Mouse (Mus musculus) cerebellum, adult 11-12 months (tissue): Measurements from ENCODE around the gene Sobp.

Source experiments
- DNase-seq: peaks from one replicate; pipeline ENCODE4 v3.0.0; 2022

Gene Sobp

GRCm38 (mm10) chr10:43083288-43084086 is 90.8 kb downstream of the Sobp start:
- DNase-seq, result no peak

- DNase-seq, result no peak
Measured at GRCm38 (mm10) chr10:43081316-43081715, 93.0 kb downstream of the Sobp start.

- DNase-seq, result no peak
Measured at GRCm38 (mm10) chr10:43075535-43076152, 98.7 kb downstream of the Sobp start.

GRCm38 (mm10) chr10:43073281-43073680 is 101.0 kb downstream of the Sobp start:
- DNase-seq, result no peak

GRCm38 (mm10) chr10:43070893-43071292 is 103.4 kb downstream of the Sobp start:
- DNase-seq, result no peak

GRCm38 (mm10) chr10:43065331-43065730 is 109.0 kb downstream of the Sobp start:
- DNase-seq, result peak; percentile 41

GRCm38 (mm10) chr10:43061519-43062105 is 112.7 kb downstream of the Sobp start:
- no peak for DNase-seq

GRCm38 (mm10) chr10:43055405-43055804 is 118.9 kb downstream of the Sobp start:
- no peak for DNase-seq

GRCm38 (mm10) chr10:43054776-43055175 is 119.6 kb downstream of the Sobp start:
- no peak for DNase-seq

- DNase-seq, result no peak
Measured at GRCm38 (mm10) chr10:43053861-43054560, 120.3 kb downstream of the Sobp start.

GRCm38 (mm10) chr10:43052462-43052861 is 121.9 kb downstream of the Sobp start:
- peak; percentile 37 for DNase-seq

GRCm38 (mm10) chr10:43047804-43048348 is 126.5 kb downstream of the Sobp start:
- DNase-seq, result no peak

- no peak for DNase-seq
Measured at GRCm38 (mm10) chr10:43043351-43044209, 130.8 kb downstream of the Sobp start.

GRCm38 (mm10) chr10:43042591-43043327 is 131.6 kb downstream of the Sobp start:
- DNase-seq, result no peak

GRCm38 (mm10) chr10:43041794-43042193 is 132.5 kb downstream of the Sobp start:
- no peak for DNase-seq

GRCm38 (mm10) chr10:43037455-43037793 is 136.9 kb downstream of the Sobp start:
- no peak for DNase-seq

GRCm38 (mm10) chr10:43036646-43037454 is 137.5 kb downstream of the Sobp start:
- DNase-seq, result no peak

GRCm38 (mm10) chr10:43035579-43035978 is 138.8 kb downstream of the Sobp start:
- DNase-seq, result peak; percentile 52

GRCm38 (mm10) chr10:43034811-43035210 is 139.5 kb downstream of the Sobp start:
- DNase-seq, result no peak

GRCm38 (mm10) chr10:43033481-43034248 is 140.7 kb downstream of the Sobp start:
- no peak for DNase-seq
